Mouse (Mus musculus): Measurements from ENCODE around the gene Zfp57. TPM values are rescaled to one million over a fixed set of nuclear protein-coding genes. Genes with fewer than 3 reads are reported as not detected.

The Zfp57 gene
- polyA plus RNA-seq, 1 experiment from 2014 or later: 30.3 TPM

- no peak overlapping the region for H3K27ac ChIP-seq (ENCODE audit: low read length)
- no peak overlapping the region for H3K9ac ChIP-seq (ENCODE audit: low read length)
- ATAC-seq (replicated peaks; ENCODE audit: extremely low read depth, insufficient read depth, low FRiP score): no peak
- no peaks in the 10 kb centered on the region for H3K9me3 ChIP-seq (replicated peaks; ENCODE audit: control insufficient read depth, low read length)
- peaks cover 4% of the 10 kb centered on the region; the same call in 1 of the 2 replicates for H3K4me1 ChIP-seq (ENCODE audit: control insufficient read depth, insufficient read depth, low read length)
- WGBS: 57% methylated on average over 3 of the region's 3 CpGs
- H3K4me3 ChIP-seq (ENCODE audit: low read length): no peak overlapping the region
- H3K36me3 ChIP-seq (ENCODE audit: control insufficient read depth, insufficient read depth): no peaks in the 10 kb centered on the region
- H3K4me2 ChIP-seq (ENCODE audit: low read depth, low read length): no peak overlapping the region
- peaks cover 14% of the 10 kb centered on the region for H3K27me3 ChIP-seq (ENCODE audit: control insufficient read depth, insufficient read depth, low read length)
Measured at GRCm38 (mm10) chr17:36992336-36993104, 8.4 kb upstream of the Zfp57 start.

- H3K36me3 ChIP-seq (ENCODE audit: control insufficient read depth, insufficient read depth): no peaks in the 10 kb centered on the region
- no peaks in the 10 kb centered on the region for H3K9me3 ChIP-seq (replicated peaks; ENCODE audit: control insufficient read depth, low read length)
- H3K9ac ChIP-seq (ENCODE audit: low read length): no peak overlapping the region
- H3K27ac ChIP-seq (ENCODE audit: low read length): no peak overlapping the region
- H3K4me2 ChIP-seq (ENCODE audit: low read depth, low read length): no peak overlapping the region
- 87% methylated on average over 4 of the region's 4 CpGs for WGBS
- H3K4me3 ChIP-seq (ENCODE audit: low read length): no peak overlapping the region
- no peak for ATAC-seq (replicated peaks; ENCODE audit: extremely low read depth, insufficient read depth, low FRiP score)
- H3K4me1 ChIP-seq (ENCODE audit: control insufficient read depth, insufficient read depth, low read length): no peaks in the 10 kb centered on the region
- H3K27me3 ChIP-seq (ENCODE audit: control insufficient read depth, insufficient read depth, low read length): peaks cover 2% of the 10 kb centered on the region; the same call in 1 of the 2 replicates
Measured at GRCm38 (mm10) chr17:36993770-36994325, 7.1 kb upstream of the Zfp57 start.

DNA sequence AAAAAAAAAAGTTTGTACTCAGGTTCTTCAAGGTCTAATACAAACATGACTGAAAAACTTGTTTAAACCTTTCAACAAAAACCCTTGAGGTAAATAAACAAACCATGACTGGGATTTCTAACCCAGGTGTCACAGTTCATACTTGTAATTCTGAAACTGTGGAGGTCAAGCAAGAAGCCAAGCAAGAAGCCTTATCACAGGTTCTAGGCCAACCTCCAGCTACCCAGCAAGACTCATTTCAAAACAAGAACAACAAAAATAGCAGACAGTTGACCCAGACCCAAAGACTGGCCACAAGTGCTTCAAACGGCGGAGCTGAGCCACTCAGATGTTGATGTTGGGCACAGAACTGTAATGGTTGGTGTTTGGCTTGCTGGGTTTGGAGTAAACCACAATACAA, 6.4 kb upstream of the Zfp57 start:
- Histone ChIP-seq H3K36me3 (ENCODE audit: control insufficient read depth, insufficient read depth) (no peaks in the 10 kb centered on the region), H3K27me3 (ENCODE audit: control insufficient read depth, insufficient read depth, low read length) (no peaks in the 10 kb centered on the region; the same call in 1 of the 2 replicates), H3K4me2 (ENCODE audit: low read depth, low read length) (no peak overlapping the region), H3K9me3 (replicated peaks; ENCODE audit: control insufficient read depth, low read length) (no peaks in the 10 kb centered on the region), H3K4me3 (ENCODE audit: low read length) (no peak overlapping the region), H3K27ac (ENCODE audit: low read length) (no peak overlapping the region), H3K4me1 (ENCODE audit: control insufficient read depth, insufficient read depth, low read length) (no peaks in the 10 kb centered on the region), H3K9ac (ENCODE audit: low read length) (no peak overlapping the region)
- no peak for ATAC-seq (replicated peaks; ENCODE audit: extremely low read depth, insufficient read depth, low FRiP score)
- 94% methylated on average over 2 of the region's 2 CpGs for WGBS

DNA sequence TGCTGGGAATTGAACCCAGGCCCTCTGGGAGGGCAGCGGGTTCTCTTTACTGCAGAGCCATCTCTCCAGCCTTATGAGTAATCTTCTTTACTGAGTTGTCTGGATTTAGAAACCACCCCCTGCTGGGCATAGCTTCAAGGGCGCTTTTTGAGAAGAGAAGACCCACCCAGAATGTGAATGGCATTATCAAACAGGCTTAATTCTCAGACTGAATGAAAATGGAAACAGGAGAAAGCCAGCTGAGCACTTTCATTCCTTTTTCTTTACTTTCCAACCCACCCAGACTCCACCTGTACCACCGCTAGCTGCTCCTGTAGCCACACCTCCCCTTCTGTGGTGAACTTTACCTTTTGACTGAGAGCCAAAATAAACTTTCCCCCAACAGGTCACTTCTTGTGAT, 5.5 kb upstream of the Zfp57 start:
- Histone ChIP-seq H3K4me2 (ENCODE audit: low read depth, low read length) (no peak overlapping the region), H3K36me3 (ENCODE audit: control insufficient read depth, insufficient read depth) (no peaks in the 10 kb centered on the region), H3K9ac (ENCODE audit: low read length) (no peak overlapping the region), H3K4me3 (ENCODE audit: low read length) (no peak overlapping the region), H3K27me3 (ENCODE audit: control insufficient read depth, insufficient read depth, low read length) (no peaks in the 10 kb centered on the region), H3K27ac (ENCODE audit: low read length) (no peak overlapping the region), H3K4me1 (ENCODE audit: control insufficient read depth, insufficient read depth, low read length) (no peaks in the 10 kb centered on the region), H3K9me3 (replicated peaks; ENCODE audit: control insufficient read depth, low read length) (no peaks in the 10 kb centered on the region)
- no peak for ATAC-seq (replicated peaks; ENCODE audit: extremely low read depth, insufficient read depth, low FRiP score)
- WGBS: 58% methylated on average over 3 of the region's 3 CpGs

DNA sequence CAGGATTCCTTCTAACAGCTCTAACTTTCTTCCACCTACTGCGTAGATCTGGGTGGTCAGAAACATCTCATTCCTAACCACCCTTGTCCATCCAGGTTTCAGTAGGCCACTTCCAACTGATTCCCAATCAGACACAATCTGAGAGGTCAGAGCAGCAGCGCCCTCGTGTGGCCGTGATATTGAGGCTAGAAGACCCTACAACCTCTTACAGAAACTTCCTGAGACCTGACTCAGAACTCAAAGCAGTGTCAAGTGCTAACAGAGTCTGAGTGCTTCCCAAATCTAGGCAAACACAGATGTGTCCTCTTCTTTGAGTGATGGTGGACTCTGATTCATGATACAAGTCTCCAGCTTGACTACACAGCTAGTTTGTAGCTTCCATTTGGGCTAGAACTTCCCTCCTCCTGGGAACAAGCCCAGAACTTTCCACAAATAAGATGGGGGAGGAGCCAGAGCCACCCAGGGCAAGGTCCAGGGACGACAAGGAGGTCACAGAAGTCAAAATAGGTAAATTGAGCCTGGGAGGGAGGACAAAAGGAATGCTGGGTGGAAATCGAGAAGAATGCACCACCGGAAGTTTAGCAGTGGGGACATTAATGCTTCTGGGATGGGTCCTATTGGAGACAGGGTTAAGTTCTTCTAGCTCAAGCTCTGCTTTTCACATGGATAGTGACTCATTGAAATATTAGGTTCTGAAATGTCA, 3.8 kb upstream of the Zfp57 start:
- H3K9me3 ChIP-seq (replicated peaks; ENCODE audit: control insufficient read depth, low read length): no peaks in the 10 kb centered on the region
- no peak overlapping the region for H3K9ac ChIP-seq (ENCODE audit: low read length)
- no peak overlapping the region for H3K4me3 ChIP-seq (ENCODE audit: low read length)
- H3K4me2 ChIP-seq (ENCODE audit: low read depth, low read length): no peak overlapping the region
- H3K27me3 ChIP-seq (ENCODE audit: control insufficient read depth, insufficient read depth, low read length): no peaks in the 10 kb centered on the region
- H3K27ac ChIP-seq (ENCODE audit: low read length): no peak overlapping the region
- H3K4me1 ChIP-seq (ENCODE audit: control insufficient read depth, insufficient read depth, low read length): no peaks in the 10 kb centered on the region
- WGBS: 28% methylated on average over 7 of the region's 7 CpGs
- no peak for ATAC-seq (replicated peaks; ENCODE audit: extremely low read depth, insufficient read depth, low FRiP score)
- H3K36me3 ChIP-seq (ENCODE audit: control insufficient read depth, insufficient read depth): no peaks in the 10 kb centered on the region

GRCm38 (mm10) chr17:36998477-36998876, 2.5 kb upstream of the Zfp57 start:
- no peaks in the 10 kb centered on the region for H3K4me1 ChIP-seq (ENCODE audit: control insufficient read depth, insufficient read depth, low read length)
- no peak overlapping the region for H3K27ac ChIP-seq (ENCODE audit: low read length)
- H3K9me3 ChIP-seq (replicated peaks; ENCODE audit: control insufficient read depth, low read length): no peaks in the 10 kb centered on the region
- ATAC-seq (replicated peaks; ENCODE audit: extremely low read depth, insufficient read depth, low FRiP score): no peak
- H3K4me2 ChIP-seq (ENCODE audit: low read depth, low read length): no peak overlapping the region
- no peaks in the 10 kb centered on the region for H3K36me3 ChIP-seq (ENCODE audit: control insufficient read depth, insufficient read depth)
- no peak overlapping the region for H3K9ac ChIP-seq (ENCODE audit: low read length)
- no peak overlapping the region for H3K4me3 ChIP-seq (ENCODE audit: low read length)
- WGBS: 58% methylated on average over 2 of the region's 2 CpGs
- no peaks in the 10 kb centered on the region for H3K27me3 ChIP-seq (ENCODE audit: control insufficient read depth, insufficient read depth, low read length)

- peak; percentile 86 for ATAC-seq (replicated peaks; ENCODE audit: extremely low read depth, insufficient read depth, low FRiP score)
- H3K27ac ChIP-seq (ENCODE audit: low read length): peak overlapping the region; percentile 88
Measured at GRCm38 (mm10) chr17:37002364-37003330, 1.7 kb downstream of the Zfp57 start.

GRCm38 (mm10) chr17:37003366-37003765, 2.4 kb downstream of the Zfp57 start:
- H3K27me3 ChIP-seq (ENCODE audit: control insufficient read depth, insufficient read depth, low read length): no peaks in the 10 kb centered on the region
- H3K4me2 ChIP-seq (ENCODE audit: low read depth, low read length): peak overlapping the region; percentile 97
- no peak for ATAC-seq (replicated peaks; ENCODE audit: extremely low read depth, insufficient read depth, low FRiP score)
- H3K4me3 ChIP-seq (ENCODE audit: low read length): peak overlapping the region; percentile 67
- 0 out of 2 replicates have a peak, but pooled peaks cover 2% of the 10 kb centered on the region for H3K4me1 ChIP-seq (ENCODE audit: control insufficient read depth, insufficient read depth, low read length)
- 41% methylated on average over 4 of the region's 4 CpGs for WGBS
- H3K36me3 ChIP-seq (ENCODE audit: control insufficient read depth, insufficient read depth): peaks cover 5% of the 10 kb centered on the region
- no peak overlapping the region for H3K27ac ChIP-seq (ENCODE audit: low read length)
- H3K9me3 ChIP-seq (replicated peaks; ENCODE audit: control insufficient read depth, low read length): no peaks in the 10 kb centered on the region
- H3K9ac ChIP-seq (ENCODE audit: low read length): peak overlapping the region; percentile 86

More at GRCm38 (mm10) chr17:37002364-37003330, 1.7 kb downstream of the Zfp57 start:
- Histone ChIP-seq H3K4me2 (ENCODE audit: low read depth, low read length) (peak overlapping the region; percentile 97), H3K4me3 (ENCODE audit: low read length) (peak overlapping the region; percentile 67), H3K36me3 (ENCODE audit: control insufficient read depth, insufficient read depth) (peaks cover 1% of the 10 kb centered on the region; the same call in 1 of the 2 replicates), H3K9ac (ENCODE audit: low read length) (peak overlapping the region; percentile 86), H3K4me1 (ENCODE audit: control insufficient read depth, insufficient read depth, low read length) (0 out of 2 replicates have a peak, but pooled peaks cover 2% of the 10 kb centered on the region), H3K27me3 (ENCODE audit: control insufficient read depth, insufficient read depth, low read length) (no peaks in the 10 kb centered on the region), H3K9me3 (replicated peaks; ENCODE audit: control insufficient read depth, low read length) (no peaks in the 10 kb centered on the region)
- under 1% methylated on average over 49 of the region's 49 CpGs for WGBS

Data from heart, embryonic 16.5 days (tissue).